Mouse (Mus musculus): ENCODE results near the gene Atp7b. TPM values are rescaled to one million over a fixed set of nuclear protein-coding genes. Genes with fewer than 3 reads are reported as not detected.

Gene Atp7b
- polyA plus RNA-seq, 1 experiment from 2014 or later = 2.9 TPM

DNA sequence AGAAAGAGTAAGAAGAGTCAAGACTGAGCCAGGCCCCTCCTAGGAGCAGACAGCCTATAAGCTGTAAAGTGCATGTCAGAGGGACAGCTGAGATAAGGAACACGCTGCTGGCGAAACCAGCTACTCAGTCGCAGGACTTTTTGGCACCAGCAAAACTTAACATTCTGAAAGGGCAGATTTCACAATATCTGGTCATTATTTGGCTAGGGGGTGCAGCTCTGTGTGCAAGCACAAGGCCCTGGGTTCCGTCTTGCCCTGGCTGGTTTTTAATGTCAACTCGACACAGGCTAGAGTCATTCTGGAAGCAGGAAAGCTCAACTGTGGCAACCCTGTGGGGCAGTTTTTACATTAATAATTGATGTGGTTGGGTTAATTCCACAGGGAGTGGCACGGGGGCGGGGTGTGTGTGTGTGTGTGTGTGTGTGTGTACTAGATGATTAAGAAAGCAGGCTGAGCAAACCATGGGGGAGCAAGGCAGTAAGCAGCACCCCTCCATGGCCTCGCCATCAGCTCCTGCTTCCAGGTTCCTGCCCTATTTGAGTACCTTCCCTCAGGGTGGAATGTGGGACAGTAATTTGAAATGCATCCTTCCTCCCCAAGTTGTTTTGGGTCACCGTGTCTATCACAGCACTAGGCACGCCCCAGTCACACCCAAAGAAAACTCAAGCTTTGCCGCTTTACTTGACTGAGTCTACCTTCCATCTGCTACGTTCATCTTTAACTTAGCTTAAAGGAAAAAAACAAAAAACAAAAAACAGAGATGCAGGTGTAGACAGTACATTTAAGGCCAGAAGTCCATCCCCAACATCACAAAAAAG, 5.2 kb downstream of the Atp7b start:
- ATAC-seq (ENCODE audit: insufficient number of reproducible peaks, low FRiP score) = no peak
- whole genome bisulfite sequencing = 59% methylated on average over 12 of the region's 12 CpGs
- H3K4me3 ChIP-seq = no peak overlapping the region

DNA sequence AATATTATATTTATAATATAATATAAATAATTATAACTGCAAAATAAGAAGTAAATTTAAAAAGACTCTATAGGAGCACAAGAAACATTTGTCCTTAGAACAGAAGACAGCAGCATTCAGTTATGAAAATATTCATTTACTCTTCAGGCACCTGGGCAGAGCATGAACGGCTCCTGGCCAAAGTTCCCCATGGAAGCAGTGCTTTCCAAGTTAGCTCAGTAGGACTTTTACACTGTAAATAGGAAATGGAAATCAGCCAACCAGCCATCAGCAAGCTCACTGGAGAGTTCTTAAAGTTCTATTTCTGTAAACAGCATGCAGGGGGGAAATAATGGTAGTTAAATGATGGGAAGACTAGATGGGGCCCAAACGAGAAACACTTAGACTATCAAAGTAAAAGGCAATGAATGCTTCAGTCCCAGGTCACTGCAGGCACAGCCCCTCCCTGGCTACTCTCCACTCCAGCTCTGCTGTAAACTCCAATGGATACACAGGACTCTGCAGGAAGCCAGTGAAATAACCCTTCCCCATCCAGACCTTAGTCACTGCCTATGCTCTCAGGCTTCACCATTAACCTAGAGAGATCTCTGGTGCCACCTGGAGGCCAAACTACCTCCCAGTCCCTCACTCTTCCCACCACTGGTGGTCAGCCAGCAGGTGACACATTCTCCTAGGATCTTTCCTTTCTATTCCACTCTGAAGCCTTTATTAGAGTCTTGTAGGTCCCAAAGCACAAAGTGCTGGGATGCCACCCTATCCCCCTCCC, 12.2 kb downstream of the Atp7b start:
- Histone ChIP-seq H3K27me3 (replicated peaks) (no peaks in the 10 kb centered on the region), H3K9me3 (replicated peaks) (no peaks in the 10 kb centered on the region), H3K4me1 (replicated peaks) (no peaks in the 10 kb centered on the region), H3K9ac (no peak overlapping the region), H3K36me3 (no peaks in the 10 kb centered on the region), H3K27ac (ENCODE audit: poor library complexity, severe bottlenecking) (no peak overlapping the region), H3K4me2 (no peak overlapping the region), H3K4me3 (no peak overlapping the region)
- 0 out of 2 replicates have a peak, but pooled peaks have one; percentile 48 for ATAC-seq (ENCODE audit: insufficient number of reproducible peaks, low FRiP score)
- 70% methylated on average over 2 of the region's 2 CpGs for WGBS

More for the DNA sequence above, 5.2 kb downstream of the Atp7b start:
- Histone ChIP-seq H3K9ac (no peak overlapping the region), H3K36me3 (no peaks in the 10 kb centered on the region), H3K4me2 (no peak overlapping the region), H3K27ac (ENCODE audit: poor library complexity, severe bottlenecking) (no peak overlapping the region), H3K9me3 (replicated peaks) (no peaks in the 10 kb centered on the region), H3K27me3 (replicated peaks) (peaks cover 16% of the 10 kb centered on the region), H3K4me1 (replicated peaks) (peaks cover 5% of the 10 kb centered on the region; the same call in 1 of the 2 replicates)

DNA sequence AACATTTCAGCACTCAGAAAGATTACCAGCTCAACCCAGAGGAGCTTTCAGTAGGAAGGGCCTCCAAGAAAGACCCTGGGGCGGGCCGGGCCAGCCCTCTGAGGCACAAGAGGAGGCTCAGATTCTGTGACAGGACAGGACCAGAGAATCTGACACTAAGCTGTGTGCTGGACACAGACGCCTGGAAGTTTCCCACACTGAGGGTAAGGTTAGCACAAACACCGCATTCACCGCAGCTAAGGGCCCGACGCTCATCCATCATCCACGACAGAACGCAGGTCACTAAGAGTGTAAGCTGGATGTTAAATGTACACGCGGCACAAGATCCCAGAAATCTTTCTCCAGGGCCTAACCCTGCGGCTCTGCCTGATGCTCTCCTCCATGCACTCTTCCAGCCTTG, 16.4 kb downstream of the Atp7b start:
- H3K4me3 ChIP-seq = no peak overlapping the region
- no peak overlapping the region for H3K27ac ChIP-seq (ENCODE audit: poor library complexity, severe bottlenecking)
- no peak overlapping the region for H3K4me2 ChIP-seq
- H3K27me3 ChIP-seq (replicated peaks) = no peaks in the 10 kb centered on the region; the same call in 1 of the 2 replicates
- WGBS = 59% methylated on average over 12 of the region's 12 CpGs
- no peaks in the 10 kb centered on the region for H3K9me3 ChIP-seq (replicated peaks)
- no peak overlapping the region for H3K9ac ChIP-seq
- ATAC-seq (ENCODE audit: insufficient number of reproducible peaks, low FRiP score) = no peak
- H3K36me3 ChIP-seq = no peaks in the 10 kb centered on the region
- H3K4me1 ChIP-seq (replicated peaks) = peaks cover 12% of the 10 kb centered on the region

DNA sequence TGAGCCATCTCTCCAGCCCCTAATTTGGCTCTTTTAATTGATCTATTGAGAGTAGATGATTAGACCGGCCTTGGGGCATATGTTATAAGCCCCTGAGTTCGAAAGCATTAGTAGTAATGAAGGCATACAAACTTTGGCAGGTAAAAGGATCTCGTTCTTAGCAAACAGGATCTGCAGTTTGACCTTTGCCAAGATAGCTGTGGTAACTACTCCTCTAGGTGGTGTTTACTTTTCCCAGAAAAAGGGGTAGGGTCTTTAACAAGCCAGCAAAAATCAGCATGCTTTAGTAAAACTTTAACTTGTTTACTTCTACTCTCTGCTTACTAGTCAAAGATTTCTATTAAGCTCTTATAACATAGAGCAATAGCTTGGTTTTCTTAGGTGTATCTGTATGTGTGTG, 17.6 kb downstream of the Atp7b start:
- no peaks in the 10 kb centered on the region for H3K9me3 ChIP-seq (replicated peaks)
- H3K9ac ChIP-seq = no peak overlapping the region
- WGBS = 84% methylated on average over 3 of the region's 3 CpGs
- H3K27me3 ChIP-seq (replicated peaks) = no peaks in the 10 kb centered on the region; the same call in 1 of the 2 replicates
- peaks cover 12% of the 10 kb centered on the region for H3K4me1 ChIP-seq (replicated peaks)
- no peak for ATAC-seq (ENCODE audit: insufficient number of reproducible peaks, low FRiP score)
- H3K4me2 ChIP-seq = no peak overlapping the region
- no peaks in the 10 kb centered on the region for H3K36me3 ChIP-seq
- H3K27ac ChIP-seq (ENCODE audit: poor library complexity, severe bottlenecking) = no peak overlapping the region
- H3K4me3 ChIP-seq = no peak overlapping the region

DNA sequence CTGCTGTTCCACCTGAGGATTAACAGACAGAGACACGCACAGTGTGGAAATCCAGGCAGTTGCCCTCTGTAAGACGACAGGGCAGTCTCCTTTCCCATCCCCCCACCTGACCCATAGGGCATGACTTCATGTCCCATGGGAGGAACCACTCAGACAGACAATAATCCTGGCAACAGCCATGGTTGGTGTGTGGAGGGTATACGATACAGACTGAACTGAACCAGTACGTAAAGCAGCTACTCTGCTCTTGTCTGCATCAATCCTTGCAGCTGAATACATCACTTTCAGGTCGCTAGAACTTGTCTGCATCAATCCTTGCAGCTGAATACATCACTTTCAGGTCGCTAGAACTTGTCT, 20.0 kb downstream of the Atp7b start:
- no peak for ATAC-seq (ENCODE audit: insufficient number of reproducible peaks, low FRiP score)
- Histone ChIP-seq H3K36me3 (no peaks in the 10 kb centered on the region), H3K27me3 (replicated peaks) (no peaks in the 10 kb centered on the region; the same call in 1 of the 2 replicates), H3K4me1 (replicated peaks) (peaks cover 17% of the 10 kb centered on the region), H3K4me3 (no peak overlapping the region), H3K9me3 (replicated peaks) (no peaks in the 10 kb centered on the region), H3K4me2 (no peak overlapping the region), H3K9ac (no peak overlapping the region), H3K27ac (ENCODE audit: poor library complexity, severe bottlenecking) (no peak overlapping the region)
- WGBS = 50% methylated on average over 6 of the region's 6 CpGs

DNA sequence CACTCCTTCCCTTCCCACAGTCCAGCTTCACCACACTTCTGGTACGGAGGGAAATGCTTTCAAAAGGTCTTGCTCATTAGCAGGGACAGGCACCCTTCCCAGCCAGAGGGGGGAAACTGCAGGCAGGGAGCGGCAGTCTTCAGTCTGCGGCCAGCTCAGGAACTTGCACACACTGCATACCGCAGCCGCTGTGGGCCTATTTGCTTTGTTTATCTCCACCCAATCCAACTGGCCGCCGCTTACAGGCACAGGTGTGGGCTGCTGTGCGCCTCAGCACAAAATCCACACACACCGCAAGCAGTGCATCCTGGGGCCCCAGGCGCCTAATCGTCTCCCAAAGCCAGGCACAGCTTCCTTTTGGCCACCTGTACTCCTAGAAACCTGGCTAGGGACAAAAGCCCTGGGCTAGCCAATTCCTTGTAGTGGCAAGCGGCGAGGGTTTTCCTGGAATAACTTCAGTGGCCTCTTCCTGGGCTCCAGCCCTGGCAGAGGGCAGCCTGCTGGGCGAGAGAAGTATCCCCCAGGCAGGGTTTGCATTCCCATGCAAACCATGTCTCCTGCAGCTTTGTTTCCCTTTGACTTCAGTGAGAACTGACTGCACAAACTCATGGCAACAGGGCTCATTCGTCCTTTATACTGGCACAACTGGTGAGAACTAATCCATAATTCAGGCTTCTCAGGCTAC, 20.5 kb downstream of the Atp7b start:
- H3K4me2 ChIP-seq = peak overlapping the region; percentile 40
- ATAC-seq (ENCODE audit: insufficient number of reproducible peaks, low FRiP score) = no peak
- H3K27ac ChIP-seq (ENCODE audit: poor library complexity, severe bottlenecking) = no peak overlapping the region
- H3K9ac ChIP-seq = 0 out of 2 replicates have a peak overlapping the region, but pooled peaks have one; percentile 6
- no peaks in the 10 kb centered on the region for H3K36me3 ChIP-seq
- H3K27me3 ChIP-seq (replicated peaks) = no peaks in the 10 kb centered on the region; the same call in 1 of the 2 replicates
- H3K9me3 ChIP-seq (replicated peaks) = no peaks in the 10 kb centered on the region
- no peak overlapping the region for H3K4me3 ChIP-seq
- WGBS = 16% methylated on average over 15 of the region's 15 CpGs
- H3K4me1 ChIP-seq (replicated peaks) = peaks cover 17% of the 10 kb centered on the region

DNA sequence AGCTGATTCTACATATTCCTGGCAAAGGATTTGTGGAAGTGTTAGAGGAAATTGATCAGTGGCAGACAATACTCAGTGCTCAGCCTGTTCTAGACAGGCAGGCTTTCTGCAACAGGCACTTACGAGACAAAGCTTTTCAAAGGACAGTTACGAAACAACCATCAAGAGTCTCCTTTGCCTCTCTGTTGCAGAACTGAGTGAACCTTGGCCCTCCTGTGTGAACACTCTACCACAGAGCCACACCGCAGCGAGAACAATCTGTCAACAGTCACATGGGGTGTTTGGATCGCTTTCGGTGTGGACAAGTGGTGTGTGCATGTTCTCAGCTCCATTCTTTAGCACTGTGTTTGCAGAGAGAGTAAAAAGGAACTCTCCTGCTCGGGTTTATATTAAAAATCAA, 23.1 kb downstream of the Atp7b start:
- Histone ChIP-seq H3K9me3 (replicated peaks) (no peaks in the 10 kb centered on the region), H3K4me1 (replicated peaks) (peaks cover 17% of the 10 kb centered on the region), H3K4me3 (no peak overlapping the region), H3K4me2 (no peak overlapping the region), H3K9ac (no peak overlapping the region), H3K36me3 (no peaks in the 10 kb centered on the region), H3K27ac (ENCODE audit: poor library complexity, severe bottlenecking) (no peak overlapping the region), H3K27me3 (replicated peaks) (no peaks in the 10 kb centered on the region; the same call in 1 of the 2 replicates)
- ATAC-seq (ENCODE audit: insufficient number of reproducible peaks, low FRiP score) = no peak
- 64% methylated on average over 7 of the region's 7 CpGs for WGBS

DNA sequence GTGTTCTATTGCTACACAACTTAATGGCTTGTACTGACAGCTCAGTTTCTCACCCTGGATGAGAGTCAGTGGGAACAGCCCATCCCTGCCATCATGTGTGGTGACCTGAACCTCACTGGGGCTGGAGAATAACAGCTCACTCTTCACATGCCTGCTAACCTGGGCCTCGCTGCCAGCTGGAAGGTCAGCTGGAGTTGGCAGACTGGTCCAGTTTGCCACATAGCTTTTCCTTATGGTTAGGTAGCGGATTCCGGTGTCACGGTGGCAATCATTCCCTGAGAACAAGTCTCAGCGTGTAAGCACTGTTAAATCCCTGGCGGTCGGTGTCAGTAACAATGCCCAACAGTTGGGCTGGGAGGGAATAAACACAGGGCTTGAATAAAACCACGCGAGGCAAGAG, 24.0 kb downstream of the Atp7b start:
- Histone ChIP-seq H3K4me1 (replicated peaks) (peaks cover 17% of the 10 kb centered on the region), H3K4me2 (no peak overlapping the region), H3K27me3 (replicated peaks) (no peaks in the 10 kb centered on the region; the same call in 1 of the 2 replicates), H3K9me3 (replicated peaks) (no peaks in the 10 kb centered on the region), H3K9ac (no peak overlapping the region), H3K36me3 (no peaks in the 10 kb centered on the region), H3K4me3 (no peak overlapping the region), H3K27ac (ENCODE audit: poor library complexity, severe bottlenecking) (no peak overlapping the region)
- ATAC-seq (ENCODE audit: insufficient number of reproducible peaks, low FRiP score) = no peak
- 92% methylated on average over 9 of the region's 9 CpGs for WGBS

DNA sequence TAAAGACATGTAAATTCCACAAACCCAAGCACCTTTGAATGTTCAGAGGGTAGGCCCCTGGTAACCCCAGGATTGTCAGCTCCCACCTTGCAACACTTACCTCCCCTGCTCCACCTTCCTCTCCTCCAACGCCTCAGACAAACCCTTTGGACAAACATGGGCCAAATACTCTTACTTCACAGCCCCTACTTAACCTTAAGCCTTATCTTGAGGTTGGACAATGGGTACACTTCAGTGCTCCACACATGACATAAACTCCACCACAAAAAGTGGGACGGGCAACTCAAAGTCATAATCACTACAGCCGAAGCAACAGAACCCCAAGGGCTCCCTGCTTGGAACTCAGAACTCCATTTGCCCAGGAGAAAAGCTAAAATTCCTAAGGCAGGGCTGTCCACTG, 29.1 kb downstream of the Atp7b start:
- Histone ChIP-seq H3K9ac (no peak overlapping the region), H3K4me1 (replicated peaks) (no peaks in the 10 kb centered on the region), H3K27me3 (replicated peaks) (no peaks in the 10 kb centered on the region), H3K4me2 (no peak overlapping the region), H3K36me3 (no peaks in the 10 kb centered on the region), H3K27ac (ENCODE audit: poor library complexity, severe bottlenecking) (no peak overlapping the region), H3K4me3 (no peak overlapping the region), H3K9me3 (replicated peaks) (no peaks in the 10 kb centered on the region)
- no peak for ATAC-seq (ENCODE audit: insufficient number of reproducible peaks, low FRiP score)
- WGBS = 73% methylated on average over 3 of the region's 3 CpGs

DNA sequence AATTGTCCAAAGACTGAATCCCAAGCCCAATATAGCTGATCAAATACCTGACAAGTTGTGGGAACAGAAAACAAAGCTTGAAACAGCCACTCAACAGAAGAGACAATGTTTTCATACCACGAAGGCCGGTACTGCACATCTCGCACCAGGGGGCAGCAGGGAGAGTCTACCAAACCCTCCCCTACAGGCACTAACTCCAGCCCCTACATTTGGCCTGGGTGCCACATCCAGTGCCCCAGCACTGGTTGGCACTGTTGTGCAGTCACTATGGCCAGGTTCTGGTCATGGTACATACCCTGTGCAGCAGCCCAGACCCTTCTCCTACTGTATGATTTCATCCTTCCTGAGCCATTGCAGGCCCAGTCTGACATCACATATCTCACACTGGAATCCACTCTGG, 31.1 kb downstream of the Atp7b start:
- Histone ChIP-seq H3K27me3 (replicated peaks) (no peaks in the 10 kb centered on the region), H3K4me2 (no peak overlapping the region), H3K27ac (ENCODE audit: poor library complexity, severe bottlenecking) (no peak overlapping the region), H3K4me1 (replicated peaks) (no peaks in the 10 kb centered on the region), H3K4me3 (no peak overlapping the region), H3K36me3 (no peaks in the 10 kb centered on the region), H3K9me3 (replicated peaks) (no peaks in the 10 kb centered on the region), H3K9ac (no peak overlapping the region)
- 90% methylated on average over 3 of the region's 3 CpGs for WGBS
- no peak for ATAC-seq (ENCODE audit: insufficient number of reproducible peaks, low FRiP score)

DNA sequence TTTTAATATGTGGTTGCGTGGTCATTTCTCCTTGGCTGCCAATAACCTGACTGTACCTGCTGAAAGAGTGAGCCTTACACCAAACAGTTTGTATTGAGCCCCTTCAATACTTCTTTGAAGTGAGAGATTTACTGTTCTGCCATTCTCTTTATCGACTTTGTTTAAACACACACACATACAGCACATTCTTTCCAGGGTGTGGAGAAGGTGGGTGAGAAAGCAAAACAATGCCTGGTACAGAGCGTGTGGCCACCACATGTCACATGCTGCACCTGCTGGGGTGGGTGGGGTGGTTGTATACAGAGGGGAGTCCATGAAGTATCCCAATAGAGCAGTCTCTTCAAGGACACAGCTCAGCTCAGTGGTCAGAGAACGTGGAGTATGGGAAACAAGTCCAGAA, 34.9 kb downstream of the Atp7b start:
- Histone ChIP-seq H3K27me3 (replicated peaks) (no peaks in the 10 kb centered on the region), H3K4me2 (no peak overlapping the region), H3K27ac (ENCODE audit: poor library complexity, severe bottlenecking) (no peak overlapping the region), H3K9me3 (replicated peaks) (no peaks in the 10 kb centered on the region), H3K4me3 (no peak overlapping the region), H3K4me1 (replicated peaks) (no peaks in the 10 kb centered on the region), H3K9ac (no peak overlapping the region), H3K36me3 (no peaks in the 10 kb centered on the region)
- ATAC-seq (ENCODE audit: insufficient number of reproducible peaks, low FRiP score) = no peak
- WGBS = 73% methylated on average over 4 of the region's 4 CpGs

All from heart, embryonic 12.5 days (tissue).